In genomic region chr2:52891744-52892143, GRCm38 (mm10) we compare ENCODE assay signal across 29 mouse cellular contexts. TPM values are rescaled to one million over a fixed set of nuclear protein-coding genes. Genes with fewer than 3 reads are reported as not detected.
DNase-seq lines count a peak whose midpoint lies in the region; ATAC-seq and TF ChIP-seq lines count a peak whose summit lies in the region.
"Had no signal": no experiment of that assay in that cellular context is flagged by ENCODE, and none has a peak within 500 bp of the region (broad histone marks: within the 10 kb centered on the region; RNA-seq: fewer than 3 reads in every experiment).

No protein-coding gene starts in this region.

- H3K4me3 ChIP-seq in lung, postnatal 0 days (ENCODE audit: low read depth, low read length): no peak overlapping the region
- H3K4me3 ChIP-seq in lung, adult 2 months (replicated peaks; ENCODE audit: extremely low read depth, low read depth, low read length): no peak overlapping the region
- no peak overlapping the region for H3K4me3 ChIP-seq in CH12.LX (replicated peaks in 1 of 3; ENCODE audit: low read depth in 2 of 3, low read length in 2 of 3, poor library complexity in 1 of 3)
- no peak overlapping the region for H3K4me3 ChIP-seq in stomach, postnatal 0 days (ENCODE audit: low read depth, low read length)
- H3K4me3 ChIP-seq: embryonic facial prominence, embryonic 10.5 days; embryonic facial prominence, embryonic 13.5 days; forebrain, embryonic 10.5 days; forebrain, embryonic 13.5 days; heart, embryonic 12.5 days; heart, embryonic 15.5 days; hindbrain, embryonic 10.5 days; hindbrain, embryonic 13.5 days had no signal

- H3K36me3 ChIP-seq in lung, postnatal 0 days (ENCODE audit: insufficient read depth, low read length): no peaks in the 10 kb centered on the region
- no peaks in the 10 kb centered on the region for H3K36me3 ChIP-seq in CH12.LX (replicated peaks in 1 of 2; ENCODE audit: control insufficient read depth in 1 of 2, insufficient read depth in 1 of 2, low read length in 1 of 2)
- no peaks in the 10 kb centered on the region for H3K36me3 ChIP-seq in stomach, postnatal 0 days (ENCODE audit: control insufficient read depth, insufficient read depth, low read length)
- H3K36me3 ChIP-seq: embryonic facial prominence, embryonic 10.5 days; embryonic facial prominence, embryonic 13.5 days; heart, embryonic 12.5 days; heart, embryonic 15.5 days; hindbrain, embryonic 13.5 days had no signal

- no peak overlapping the region for H3K27ac ChIP-seq in lung, postnatal 0 days (ENCODE audit: low read length)
- no peak overlapping the region for H3K27ac ChIP-seq in CH12.LX (ENCODE audit: insufficient read depth, low read depth)
- no peak overlapping the region for H3K27ac ChIP-seq in stomach, postnatal 0 days (replicated peaks)
- H3K27ac ChIP-seq: embryonic facial prominence, embryonic 10.5 days; embryonic facial prominence, embryonic 13.5 days; forebrain, embryonic 10.5 days; forebrain, embryonic 13.5 days; heart, embryonic 15.5 days; hindbrain, embryonic 10.5 days; hindbrain, embryonic 13.5 days had no signal

- ATAC-seq in lung, postnatal 0 days: no peak
- ATAC-seq in stomach, postnatal 0 days (ENCODE audit: low FRiP score, low TSS enrichment): peak; percentile 67; the same call in 1 of the 2 replicates
- ATAC-seq: forebrain, embryonic 13.5 days; forebrain, embryonic 16.5 days; hindbrain, embryonic 16.5 days had no signal

- no peak for TF ChIP-seq POLR2A in lung, adult 2 months (IDR thresholded peaks at IDR 0.05; ENCODE audit: borderline replicate concordance, extremely low read depth, low read depth, low read length)
- TF ChIP-seq POLR2A in CH12.LX (IDR thresholded peaks at IDR 0.05; ENCODE audit: low read depth, low read length): no peak

- no peak overlapping the region for H3K9ac ChIP-seq in lung, postnatal 0 days (replicated peaks; ENCODE audit: low read depth)
- H3K9ac ChIP-seq in CH12.LX (ENCODE audit: insufficient read depth, low read depth): no peak overlapping the region
- H3K9ac ChIP-seq in stomach, postnatal 0 days (ENCODE audit: low read length): no peak overlapping the region
- H3K9ac ChIP-seq: embryonic facial prominence, embryonic 13.5 days; forebrain, embryonic 13.5 days; heart, embryonic 12.5 days; heart, embryonic 15.5 days; hindbrain, embryonic 13.5 days had no signal

- H3K4me1 ChIP-seq in lung, postnatal 0 days (ENCODE audit: insufficient read depth, low read depth, low read length): no peaks in the 10 kb centered on the region
- no peaks in the 10 kb centered on the region for H3K4me1 ChIP-seq in lung, adult 2 months (ENCODE audit: control insufficient read depth, insufficient read depth, low read length)
- peaks cover 3 to 12% of the 10 kb centered on the region in 2 experiments; a peak in 3 of 4 replicates for H3K4me1 ChIP-seq in CH12.LX (ENCODE audit: control insufficient read depth in 1 of 2, insufficient read depth in 2 of 2)
- H3K4me1 ChIP-seq in stomach, postnatal 0 days (replicated peaks; ENCODE audit: control insufficient read depth, insufficient read depth): no peaks in the 10 kb centered on the region

- in situ Hi-C loops in CH12.LX (cut with MboI; ENCODE audit: low pct_ligation_motif_present, low pct_unique_long_range_greater_than_20kb, low sequenced_read_pairs): loop anchor here (10.0 kb wide), 1 partner anchor 53 kb away; no protein-coding TSS in a partner anchor

- no peaks in the 10 kb centered on the region for H3K27me3 ChIP-seq in lung, postnatal 0 days (replicated peaks; ENCODE audit: insufficient read depth, low read length)
- no peaks in the 10 kb centered on the region for H3K27me3 ChIP-seq in CH12.LX (replicated peaks)
- no peaks in the 10 kb centered on the region for H3K27me3 ChIP-seq in stomach, postnatal 0 days (ENCODE audit: control insufficient read depth, insufficient read depth, low read length)
- H3K27me3 ChIP-seq: embryonic facial prominence, embryonic 13.5 days; forebrain, embryonic 13.5 days; heart, embryonic 12.5 days; heart, embryonic 15.5 days; hindbrain, embryonic 13.5 days had no signal

- 91% methylated on average over 2 of the region's 2 CpGs for WGBS in lung, postnatal 0 days
- WGBS in lung, adult 2 months: 93% methylated on average over 2 of the region's 2 CpGs
- 89% methylated on average over 2 of the region's 2 CpGs for WGBS in stomach, postnatal 0 days

- no peaks in the 10 kb centered on the region for H3K9me3 ChIP-seq in lung, postnatal 0 days (ENCODE audit: low read length)
- no peaks in the 10 kb centered on the region for H3K9me3 ChIP-seq in CH12.LX (replicated peaks; ENCODE audit: low read length)
- no peaks in the 10 kb centered on the region for H3K9me3 ChIP-seq in stomach, postnatal 0 days (ENCODE audit: control insufficient read depth, low read length)
- H3K9me3 ChIP-seq: embryonic facial prominence, embryonic 10.5 days; embryonic facial prominence, embryonic 13.5 days; forebrain, embryonic 10.5 days; forebrain, embryonic 13.5 days; heart, embryonic 12.5 days; heart, embryonic 15.5 days; hindbrain, embryonic 10.5 days; hindbrain, embryonic 13.5 days had no signal

- dilution Hi-C loops in CH12.LX (cut with MboI; ENCODE audit: extremely low pct_ligation_motif_present, extremely low pct_unique_long_range_greater_than_20kb, low sequenced_read_pairs): no loop called here

- peak; percentile 74 for TF ChIP-seq EP300 in lung, postnatal 0 days (IDR thresholded peaks at IDR 0.05)
- TF ChIP-seq EP300 in CH12.LX (IDR thresholded peaks at IDR 0.05; ENCODE audit: low read length): no peak
- no peak for TF ChIP-seq EP300 in stomach, postnatal 0 days (optimal IDR thresholded peaks at IDR 0.05)

- H3K79me2 ChIP-seq in CH12.LX (replicated peaks; ENCODE audit: control insufficient read depth, extremely low read depth, insufficient read depth, poor library complexity, severe bottlenecking): no peaks in the 10 kb centered on the region

- no peak for TF ChIP-seq CTCF in lung, postnatal 0 days (IDR thresholded peaks at IDR 0.05)
- no peak for TF ChIP-seq CTCF in lung, adult 2 months (IDR thresholded peaks at IDR 0.05; ENCODE audit: insufficient read depth, low read length)
- TF ChIP-seq CTCF in CH12.LX (conservative IDR thresholded peaks at IDR 0.05 in 1 of 2, IDR thresholded peaks at IDR 0.05 in 1 of 2; ENCODE audit: low read depth in 2 of 2, low read length in 2 of 2): no peak
- TF ChIP-seq CTCF in stomach, postnatal 0 days (IDR thresholded peaks at IDR 0.05; ENCODE audit: low read depth): no peak

- DNase-seq in lung, postnatal 0 days (ENCODE audit: low spot score): no peak
- DNase-seq in lung, adult 2 months: no peak
- no peak for DNase-seq in CH12.LX (ENCODE audit: extremely low read depth)
- DNase-seq in stomach, postnatal 0 days (ENCODE audit: low spot score): no peak
- no peak for DNase-seq in ovary, adult 18-20 months (ENCODE audit: low spot score)
- no peak for DNase-seq in right cerebral cortex, postnatal 14 days
- DNase-seq: adrenal gland, adult 2 months; adrenal gland, postnatal 14 days; B cell, adult 2 months; cerebellum, adult 11 months; cerebellum, adult 8-10 months; cerebellum, postnatal 10 days; cerebellum, postnatal 36 days; embryo, embryonic 11 days; gastrocnemius, postnatal 10 days; gastrocnemius, postnatal 36 days; heart, postnatal 10 days; heart, postnatal 36 days had no signal

- TF ChIP-seq RAD21 in CH12.LX (IDR thresholded peaks at IDR 0.05; ENCODE audit: low read depth, low read length): no peak

- H3K4me2 ChIP-seq in lung, postnatal 0 days (replicated peaks; ENCODE audit: low read depth, low read length): no peak overlapping the region
- no peak overlapping the region for H3K4me2 ChIP-seq in CH12.LX (ENCODE audit: insufficient read depth, low read depth, poor library complexity, severe bottlenecking)
- H3K4me2 ChIP-seq in stomach, postnatal 0 days (replicated peaks; ENCODE audit: low read depth): no peak overlapping the region
- H3K4me2 ChIP-seq: forebrain, embryonic 13.5 days; heart, embryonic 12.5 days; heart, embryonic 15.5 days; hindbrain, embryonic 13.5 days had no signal

TF ChIP-seq in CH12.LX, 34 proteins besides CTCF, POLR2A, EP300 and RAD21:
- TF ChIP-seq ZNF384 (IDR thresholded peaks at IDR 0.05; ENCODE audit: low read depth, low read length): 0 out of 2 replicates have a peak, but pooled peaks have one; percentile 11
- TF ChIP-seq TCF12 (IDR thresholded peaks at IDR 0.05; ENCODE audit: low read depth, low read length): no peak

RNA-seq across cellular contexts. Expression of gene Fmnl2, which starts 34.1 kb away (rescaled TPM):
- polyA plus RNA-seq in lung, postnatal 0 days (2015; fragmentation: Nextera tagmentation; extraction: Ambion mirVana): 3.5 and 3.9 TPM in 2 replicates
- 3.9 and 4.8 TPM in 2 replicates for polyA plus RNA-seq in lung, adult 2 months (2012; rRNA removed)
- total RNA-seq in CH12.LX (2012; rRNA removed): 0.42 and 0.59 TPM in 2 replicates
- total RNA-seq in CH12.LX (2014; rRNA removed): 2.1 and 2.2 TPM in 2 replicates
- polyA plus RNA-seq in CH12.LX (2012; ENCODE audit: insufficient read length, low read depth): 2.8 and 2.9 TPM in 2 replicates
- polyA plus RNA-seq in stomach, postnatal 0 days (2015; fragmentation: Nextera tagmentation; extraction: Ambion mirVana): 2.6 and 3.0 TPM in 2 replicates
- total RNA-seq: MEL had no signal
